Mouse (Mus musculus) E14TG2a.4 (cell line): ENCODE data around the gene Tnfrsf11a.

Experiments
- H3K27me3 ChIP-seq: 2 replicates; pipeline ENCODE4 v1.6.1; 2014; ENCODE audit warnings: low read length, control low read depth; ENCODE audit not compliant: insufficient read depth
- H3K36me3 ChIP-seq: 2 replicates; pipeline ENCODE4 v1.6.1; 2014; ENCODE audit warnings: low read length, control low read depth; ENCODE audit not compliant: insufficient read depth
- H3K4me1 ChIP-seq: replicated peaks from 2 replicates; pipeline ENCODE4 v1.6.1; 2014; ENCODE audit warnings: low read depth, low read length, control low read depth
- H3K4me3 ChIP-seq: replicated peaks from 2 replicates; pipeline ENCODE4 v1.5.1; 2014; ENCODE audit warnings: mild to moderate bottlenecking, low read length
- H3K9me3 ChIP-seq: 2 replicates; pipeline ENCODE4 v1.6.1; 2014; ENCODE audit warnings: low read length, control low read depth
- CTCF ChIP-seq: conservative IDR thresholded peaks from 2 replicates; pipeline ENCODE4 v1.5.1; 2014; ENCODE audit warnings: low read length
- NANOG ChIP-seq: IDR thresholded peaks from 2 replicates; pipeline ENCODE4 v1.6.1; 2014; ENCODE audit warnings: borderline replicate concordance, low read length, mixed read lengths
- POU5F1 ChIP-seq: IDR thresholded peaks from 2 replicates; pipeline ENCODE4 v1.6.1; 2014; ENCODE audit warnings: low read length, borderline replicate concordance

Tnfrsf11a gene

DNA sequence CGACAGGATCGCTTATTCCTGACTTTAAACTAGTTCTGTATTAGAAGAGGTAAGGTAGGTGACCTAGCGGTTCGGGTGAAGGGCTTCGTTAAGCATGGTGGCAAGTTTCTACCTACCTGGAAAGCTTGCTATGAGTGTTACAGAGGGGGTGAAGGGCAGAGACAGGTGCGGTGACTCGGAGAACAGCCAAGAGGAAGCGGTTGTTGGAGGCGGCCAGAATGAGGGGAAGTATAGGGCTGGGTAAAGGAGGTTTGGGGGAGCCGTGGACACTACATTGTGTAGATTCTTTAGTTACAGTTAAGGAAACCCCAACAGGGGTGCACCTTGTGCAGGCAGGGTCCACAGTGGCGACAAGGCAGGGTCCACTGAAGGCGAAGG, 450 bp upstream of the Tnfrsf11a start:
- Histone ChIP-seq H3K27me3 (peaks cover 59% of the 10 kb centered on the region), H3K4me3 (peak overlapping the region; percentile 85), H3K36me3 (no peaks in the 10 kb centered on the region), H3K9me3 (no peaks in the 10 kb centered on the region), H3K4me1 (peaks cover 17% of the 10 kb centered on the region)
- TF ChIP-seq POU5F1, result no peak
- no peak for TF ChIP-seq NANOG
- no peak for TF ChIP-seq CTCF

DNA sequence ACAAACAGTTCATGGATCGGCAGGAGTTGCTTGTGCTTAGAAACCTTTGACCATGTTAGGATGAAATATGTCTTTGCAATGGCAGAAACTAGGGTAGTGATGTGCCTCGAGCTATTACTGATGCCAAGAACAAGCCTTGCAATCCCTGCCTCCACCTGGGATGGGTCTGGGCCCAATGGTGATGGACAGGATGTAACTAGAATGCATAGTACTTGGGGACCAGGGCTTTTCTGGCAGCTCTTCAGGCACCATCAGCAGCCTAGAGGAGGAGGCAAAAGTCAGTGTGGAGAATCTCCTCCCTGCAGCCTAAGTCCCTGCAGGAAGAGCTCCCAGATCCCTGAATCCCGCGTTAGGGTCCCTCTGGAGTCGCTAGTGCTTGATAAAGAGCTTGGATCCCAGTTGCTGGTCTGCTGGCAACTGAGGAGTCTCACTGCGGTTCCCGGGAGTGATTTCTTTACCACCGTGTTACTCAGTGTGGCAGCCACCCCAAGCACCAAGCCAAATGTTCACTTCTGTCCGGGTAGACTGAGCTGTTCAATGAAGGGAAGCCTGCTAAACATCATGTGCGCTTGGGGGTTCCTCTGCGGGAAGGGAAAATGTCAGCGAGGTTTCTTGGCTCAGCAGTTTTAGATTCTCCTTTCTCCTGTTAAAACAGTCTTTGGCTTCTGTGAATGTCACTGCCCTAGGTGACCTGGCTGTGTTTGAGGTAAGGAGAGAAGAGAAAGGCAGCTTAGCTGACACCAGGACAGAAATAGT, 1.1 kb downstream of the Tnfrsf11a start:
- H3K27me3 ChIP-seq, result peaks cover 58% of the 10 kb centered on the region
- H3K4me1 ChIP-seq, result peaks cover 17% of the 10 kb centered on the region

DNA sequence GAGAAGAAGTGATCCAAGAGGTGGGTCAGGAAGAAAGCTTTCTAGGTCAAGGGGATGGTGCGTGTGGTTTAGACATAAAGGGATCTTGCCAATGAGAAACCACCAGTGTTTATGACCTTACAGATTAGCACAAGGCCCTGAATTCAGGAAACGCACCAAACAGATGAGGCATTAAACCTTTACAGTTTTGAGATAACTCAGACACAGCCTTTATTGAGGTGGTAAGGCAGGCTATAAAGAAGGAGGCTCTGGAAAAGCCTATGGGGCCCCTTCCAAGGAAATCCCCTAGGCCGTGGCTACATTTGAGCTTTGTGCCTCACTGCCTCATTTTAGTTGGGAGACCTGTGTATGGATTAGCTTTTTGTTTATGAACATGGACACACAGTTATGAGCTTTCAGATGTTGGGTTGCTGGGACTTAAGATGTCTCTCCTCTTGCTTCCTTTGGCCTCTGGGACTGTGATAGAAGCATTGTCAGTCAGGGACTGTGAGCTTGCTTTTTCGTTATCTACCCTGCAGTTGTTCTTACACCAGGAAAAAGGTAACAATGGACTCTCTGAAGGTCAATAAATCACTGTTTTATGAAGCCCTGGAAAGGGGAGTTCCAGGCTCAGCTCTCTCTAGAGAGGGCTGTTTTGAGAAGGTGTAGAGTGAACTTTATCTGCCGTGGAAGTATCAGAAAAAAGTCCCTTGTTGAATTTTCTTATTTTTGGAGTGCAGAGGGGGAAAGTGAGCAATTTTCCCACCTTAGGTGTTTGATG, 3.9 kb downstream of the Tnfrsf11a start:
- TF ChIP-seq NANOG (no peak), POU5F1 (no peak), CTCF (no peak)
- no peaks in the 10 kb centered on the region for H3K36me3 ChIP-seq
- H3K4me1 ChIP-seq, result peaks cover 22% of the 10 kb centered on the region
- H3K4me3 ChIP-seq, result no peak overlapping the region
- peaks cover 39% of the 10 kb centered on the region for H3K27me3 ChIP-seq
- no peaks in the 10 kb centered on the region for H3K9me3 ChIP-seq

More for the DNA sequence above, 1.1 kb downstream of the Tnfrsf11a start:
- Histone ChIP-seq H3K4me3 (peak overlapping the region; percentile 85), H3K9me3 (no peaks in the 10 kb centered on the region), H3K36me3 (no peaks in the 10 kb centered on the region)
- no peak for TF ChIP-seq CTCF
- TF ChIP-seq POU5F1, result no peak
- TF ChIP-seq NANOG, result no peak

DNA sequence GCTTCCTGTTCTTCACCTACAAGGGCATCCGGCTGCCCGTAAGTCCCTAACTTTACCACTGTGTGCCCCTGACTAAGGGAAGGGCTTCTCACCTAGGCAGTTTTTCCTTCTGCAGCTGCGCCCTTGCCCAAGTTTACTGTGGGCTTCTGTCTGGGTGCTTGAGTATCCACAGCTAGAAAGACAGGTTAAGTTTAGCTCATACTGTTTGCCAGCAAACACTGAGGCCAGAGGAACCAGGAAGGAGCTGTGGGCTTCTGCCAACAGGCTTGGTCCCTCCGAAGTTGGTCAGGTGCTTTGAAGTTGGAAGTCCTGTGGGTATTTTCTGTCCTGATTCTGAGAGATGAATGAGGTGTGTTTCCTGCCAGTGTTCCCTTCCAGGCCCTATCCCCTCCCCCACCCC, 4.6 kb downstream of the Tnfrsf11a start:
- TF ChIP-seq CTCF, result no peak
- H3K27me3 ChIP-seq, result peaks cover 31% of the 10 kb centered on the region
- no peaks in the 10 kb centered on the region for H3K9me3 ChIP-seq

DNA sequence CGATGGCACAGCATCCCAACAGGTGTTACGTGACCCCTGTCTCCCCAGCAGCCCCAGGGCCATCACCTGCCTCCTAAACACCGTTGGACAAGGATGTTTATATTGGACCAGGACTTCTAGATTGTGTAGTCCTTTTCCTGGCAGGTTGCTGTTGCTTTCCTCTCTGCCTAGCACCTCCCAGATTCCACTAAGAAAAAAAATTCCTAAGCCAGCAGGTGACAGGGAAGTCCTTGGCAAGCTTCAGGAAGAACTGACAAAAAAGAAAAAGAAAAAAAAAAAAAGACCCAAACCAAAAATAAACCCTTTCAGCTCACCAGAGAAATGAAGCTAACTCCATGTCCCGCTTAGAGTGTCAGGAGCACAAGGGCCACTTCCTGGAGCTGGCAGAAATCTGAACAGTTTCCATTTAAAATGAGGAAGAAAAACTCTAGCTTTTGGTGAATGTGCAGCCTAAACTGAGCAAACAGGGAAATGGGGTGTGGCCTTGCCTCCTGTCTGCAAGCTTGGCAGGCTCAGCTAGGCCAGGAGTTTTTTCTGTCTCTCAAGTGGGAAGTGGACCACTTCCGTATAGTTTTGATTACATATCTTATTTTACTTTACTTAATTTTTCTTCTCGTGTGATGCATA, 6.3 kb downstream of the Tnfrsf11a start:
- Histone ChIP-seq H3K4me1 (peaks cover 6% of the 10 kb centered on the region; the same call in 1 of the 2 replicates), H3K27me3 (peaks cover 16% of the 10 kb centered on the region), H3K9me3 (no peaks in the 10 kb centered on the region), H3K4me3 (no peak overlapping the region), H3K36me3 (no peaks in the 10 kb centered on the region)
- TF ChIP-seq CTCF, result no peak
- TF ChIP-seq NANOG, result no peak
- no peak for TF ChIP-seq POU5F1

More for the DNA sequence above, 4.6 kb downstream of the Tnfrsf11a start:
- Histone ChIP-seq H3K4me1 (peaks cover 18% of the 10 kb centered on the region), H3K36me3 (no peaks in the 10 kb centered on the region), H3K4me3 (no peak overlapping the region)

DNA sequence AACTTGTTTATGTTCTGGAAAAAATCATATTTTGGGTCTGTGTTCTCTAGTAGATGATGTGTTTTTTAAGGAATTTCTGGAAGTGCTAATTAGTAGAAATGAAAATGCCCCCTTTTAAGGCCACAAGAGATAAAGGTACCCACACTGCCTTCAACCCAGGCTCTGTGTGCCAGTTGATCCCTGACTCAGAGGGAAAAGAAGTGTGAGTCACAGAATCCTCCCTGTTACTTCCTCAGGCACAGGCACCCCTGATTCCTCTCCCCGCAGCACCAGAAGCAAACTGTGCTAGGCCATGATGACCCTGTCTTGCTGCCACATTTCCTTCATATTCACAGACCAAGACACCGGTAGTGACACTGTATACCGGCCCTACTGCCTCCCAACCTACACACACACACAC, 9.6 kb downstream of the Tnfrsf11a start:
- TF ChIP-seq POU5F1 (no peak), CTCF (no peak), NANOG (no peak)

DNA sequence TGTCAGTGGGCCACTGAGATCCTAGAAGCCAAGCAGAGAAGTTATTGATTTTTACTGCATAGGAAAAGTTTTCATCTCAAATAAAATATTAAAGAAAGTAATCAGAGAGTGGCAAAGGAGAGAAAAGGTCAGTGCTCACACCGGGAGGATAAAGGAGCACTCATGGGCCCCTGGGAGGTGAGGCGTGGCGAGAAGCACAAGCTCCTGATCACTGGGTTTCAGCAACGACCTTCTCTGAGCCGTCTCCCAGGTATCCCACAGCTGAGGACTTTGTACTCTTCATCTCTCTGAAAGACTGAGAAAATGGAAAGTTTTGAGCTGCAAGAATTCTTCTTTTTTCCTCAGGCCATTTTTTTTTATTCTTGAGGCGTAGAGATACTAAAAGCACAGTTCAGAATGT, 14.2 kb downstream of the Tnfrsf11a start:
- no peak overlapping the region for H3K4me3 ChIP-seq
- no peaks in the 10 kb centered on the region for H3K9me3 ChIP-seq
- TF ChIP-seq CTCF (no peak), NANOG (no peak), POU5F1 (no peak)
- H3K27me3 ChIP-seq, result no peaks in the 10 kb centered on the region
- H3K4me1 ChIP-seq, result no peaks in the 10 kb centered on the region
- H3K36me3 ChIP-seq, result no peaks in the 10 kb centered on the region

More for the DNA sequence above, 9.6 kb downstream of the Tnfrsf11a start:
- peaks cover 2% of the 10 kb centered on the region; the same call in 1 of the 2 replicates for H3K27me3 ChIP-seq
- no peak overlapping the region for H3K4me3 ChIP-seq
- no peaks in the 10 kb centered on the region for H3K36me3 ChIP-seq
- H3K9me3 ChIP-seq, result no peaks in the 10 kb centered on the region
- H3K4me1 ChIP-seq, result peaks cover 4% of the 10 kb centered on the region; the same call in 1 of the 2 replicates

DNA sequence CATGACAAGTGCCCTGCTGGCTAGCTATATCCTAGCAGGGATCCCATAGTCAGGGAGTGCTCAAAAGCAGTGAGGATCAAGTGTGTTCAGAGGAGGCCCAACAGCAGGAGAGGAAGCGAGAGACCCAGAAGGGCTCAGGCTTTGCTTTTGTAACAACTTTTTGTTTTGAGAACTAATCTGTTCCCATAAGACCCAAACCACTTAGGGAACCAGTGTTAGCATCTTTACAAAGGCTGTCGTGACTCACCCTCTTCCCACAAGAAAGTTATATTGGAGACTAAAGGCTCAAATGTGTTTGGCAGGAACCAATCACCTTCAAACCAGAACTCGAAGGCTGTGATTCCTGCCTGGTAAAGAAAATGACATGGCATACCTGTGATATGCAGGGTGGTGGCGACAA, 15.2 kb downstream of the Tnfrsf11a start:
- H3K36me3 ChIP-seq, result no peaks in the 10 kb centered on the region
- no peaks in the 10 kb centered on the region; the same call in 1 of the 2 replicates for H3K27me3 ChIP-seq
- no peaks in the 10 kb centered on the region for H3K4me1 ChIP-seq
- H3K9me3 ChIP-seq, result no peaks in the 10 kb centered on the region
- no peak overlapping the region for H3K4me3 ChIP-seq
- TF ChIP-seq POU5F1 (no peak), NANOG (no peak), CTCF (no peak)
